Mouse (Mus musculus) stomach, embryonic 16.5 days (tissue): ENCODE results near the gene Rtn2. TPM values are rescaled to one million over a fixed set of nuclear protein-coding genes. Genes with fewer than 3 reads are reported as not detected.
A peak's percentile ranks its signal among the peaks of the same experiment; 100 is the strongest.

Experiments used
- ATAC-seq: fragments of 200-750 bp; cut with Nextera tagmentation; 2 replicates; pipeline ENCODE4 v1.8.0; 2017; ENCODE audit warnings: moderate number of reproducible peaks, moderate TSS enrichment; ENCODE audit not compliant: insufficient read depth, low FRiP score
- H3K27ac ChIP-seq: fragments of 300-500 bp; sonication (generic); 2 replicates; pipeline ENCODE4 v1.5.1; 2014; ENCODE audit warnings: low read length
- H3K27me3 ChIP-seq: fragments of 300-500 bp; sonication (generic); 2 replicates; pipeline ENCODE4 v1.6.1; 2014; ENCODE audit warnings: low read length, control low read depth, mixed read lengths; ENCODE audit not compliant: control insufficient read depth, insufficient read depth
- H3K36me3 ChIP-seq: fragments of 300-500 bp; sonication (generic); 2 replicates; pipeline ENCODE4 v1.6.1; 2014; ENCODE audit warnings: low read length; ENCODE audit not compliant: control insufficient read depth, insufficient read depth
- H3K4me1 ChIP-seq: fragments of 300-500 bp; sonication (generic); 2 replicates; pipeline ENCODE4 v1.6.1; 2014; ENCODE audit warnings: low read length, control low read depth, mixed read lengths; ENCODE audit not compliant: control insufficient read depth, insufficient read depth
- H3K4me2 ChIP-seq: fragments of 300-500 bp; sonication (generic); 2 replicates; pipeline ENCODE4 v1.6.1; 2014; ENCODE audit warnings: low read depth, low read length, mixed read lengths
- H3K4me3 ChIP-seq: fragments of 300-500 bp; sonication (generic); replicated peaks from 2 replicates; pipeline ENCODE4 v1.5.1; 2014; ENCODE audit warnings: mild to moderate bottlenecking, low read length
- H3K9ac ChIP-seq: fragments of 300-500 bp; sonication (generic); 2 replicates; pipeline ENCODE4 v1.6.1; 2014; ENCODE audit warnings: low read length
- H3K9me3 ChIP-seq: fragments of 300-500 bp; sonication (generic); replicated peaks from 2 replicates; pipeline ENCODE4 v1.6.1; 2016; ENCODE audit warnings: low read length, control low read depth; ENCODE audit not compliant: control insufficient read depth
- WGBS: fragments of 180-500 bp; shearing (Covaris S2); extraction: QIAGEN DNeasy Blood & Tissue Kit; methylation state at CpG from one replicate; pipeline ENCODE4 v1.1.7; 2014; 5-methylcytosine and 5-hydroxymethylcytosine counted together
- polyA plus RNA-seq: library from polyadenylated mRNA; unstranded; fragments of >200 nt; fragmentation: Nextera tagmentation; extraction: Ambion mirVana; gene quantifications from 2 replicates; pipeline ENCODE4 v1.2.1, GENCODE M21; 2015

The Rtn2 gene
- polyA plus RNA-seq, 1 experiment from 2014 or later, result 21.7 TPM

- Histone ChIP-seq H3K4me3 (no peak overlapping the region), H3K9me3 (no peaks in the 10 kb centered on the region), H3K27me3 (no peaks in the 10 kb centered on the region), H3K36me3 (peaks cover 44% of the 10 kb centered on the region), H3K27ac (0 out of 2 replicates have a peak overlapping the region, but pooled peaks have one; percentile 2), H3K4me2 (no peak overlapping the region), H3K9ac (no peak overlapping the region), H3K4me1 (peaks cover 7% of the 10 kb centered on the region; the same call in 1 of the 2 replicates)
- no peak for ATAC-seq
- WGBS, result 67% methylated on average over 3 of the region's 3 CpGs
These were observed 24.1 kb upstream of the Rtn2 start for GRCm38 (mm10) chr7:19258336-19258735.

DNA sequence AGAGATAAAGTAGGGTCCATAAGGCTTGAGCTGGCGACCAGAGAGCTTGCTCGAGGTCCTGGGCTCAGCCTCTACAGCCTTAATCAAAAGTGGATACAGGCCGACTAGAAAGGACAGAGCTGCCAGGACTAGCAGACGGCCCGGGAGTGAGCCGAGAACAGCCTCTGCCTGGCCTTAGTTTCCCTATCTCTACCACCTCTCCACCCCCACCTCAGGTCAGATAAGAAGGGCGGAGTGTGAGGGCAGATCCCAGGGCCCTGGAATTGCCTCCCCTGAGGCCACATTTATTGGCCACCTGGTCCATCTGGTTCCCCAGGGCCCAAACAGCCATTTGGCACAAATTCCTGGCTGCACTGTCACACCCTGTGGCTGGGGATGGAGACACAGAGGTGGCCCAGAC lies 17.3 kb upstream of the Rtn2 start:
- no peaks in the 10 kb centered on the region for H3K9me3 ChIP-seq
- 54% methylated on average over 7 of the region's 7 CpGs for WGBS
- peaks cover 41% of the 10 kb centered on the region for H3K4me1 ChIP-seq
- ATAC-seq, result no peak
- peak overlapping the region; percentile 34; the same call in 1 of the 2 replicates for H3K4me2 ChIP-seq
- no peak overlapping the region; the same call in 1 of the 2 replicates for H3K9ac ChIP-seq
- no peak overlapping the region; the same call in 1 of the 2 replicates for H3K27ac ChIP-seq
- peaks cover 16% of the 10 kb centered on the region for H3K36me3 ChIP-seq
- H3K4me3 ChIP-seq, result no peak overlapping the region
- H3K27me3 ChIP-seq, result no peaks in the 10 kb centered on the region

- peak overlapping the region; percentile 47 for H3K9ac ChIP-seq
- H3K4me3 ChIP-seq, result peak overlapping the region; percentile 4
- no peaks in the 10 kb centered on the region for H3K9me3 ChIP-seq
- peak; percentile 35; the same call in 1 of the 2 replicates for ATAC-seq
- H3K36me3 ChIP-seq, result peaks cover 12% of the 10 kb centered on the region
- peaks cover 41% of the 10 kb centered on the region for H3K4me1 ChIP-seq
- peak overlapping the region; percentile 34 for H3K4me2 ChIP-seq
- WGBS, result 65% methylated on average over 10 of the region's 10 CpGs
- H3K27me3 ChIP-seq, result no peaks in the 10 kb centered on the region
- peak overlapping the region; percentile 64 for H3K27ac ChIP-seq
These were observed 16.2 kb upstream of the Rtn2 start for GRCm38 (mm10) chr7:19265928-19266822.

DNA sequence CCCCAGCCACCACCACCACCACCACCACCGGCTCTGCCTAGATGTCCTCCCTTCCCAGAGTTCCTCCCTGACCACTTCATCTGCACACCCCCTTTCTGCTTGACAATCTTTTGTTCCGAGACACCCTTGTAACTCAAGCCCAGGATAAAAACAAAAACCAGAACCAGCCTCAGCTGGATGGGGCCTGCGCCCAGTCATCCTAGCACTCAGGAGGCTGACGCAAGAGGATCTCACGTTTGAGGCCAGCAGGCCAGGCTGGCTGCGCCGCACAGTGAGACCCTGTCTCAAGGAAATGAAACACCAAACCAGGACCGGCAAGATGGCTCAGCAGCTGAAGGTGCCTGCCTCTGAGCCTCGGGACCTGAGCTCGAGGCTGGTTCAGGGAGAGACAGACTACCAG lies 15.4 kb upstream of the Rtn2 start:
- H3K4me3 ChIP-seq, result no peak overlapping the region
- peaks cover 12% of the 10 kb centered on the region for H3K36me3 ChIP-seq
- peak overlapping the region; percentile 34; the same call in 1 of the 2 replicates for H3K4me2 ChIP-seq
- peaks cover 41% of the 10 kb centered on the region for H3K4me1 ChIP-seq
- H3K27me3 ChIP-seq, result no peaks in the 10 kb centered on the region
- H3K9me3 ChIP-seq, result no peaks in the 10 kb centered on the region
- H3K27ac ChIP-seq, result peak overlapping the region; percentile 64
- ATAC-seq, result no peak
- WGBS, result 51% methylated on average over 10 of the region's 10 CpGs
- H3K9ac ChIP-seq, result 0 out of 2 replicates have a peak overlapping the region, but pooled peaks have one; percentile 43

DNA sequence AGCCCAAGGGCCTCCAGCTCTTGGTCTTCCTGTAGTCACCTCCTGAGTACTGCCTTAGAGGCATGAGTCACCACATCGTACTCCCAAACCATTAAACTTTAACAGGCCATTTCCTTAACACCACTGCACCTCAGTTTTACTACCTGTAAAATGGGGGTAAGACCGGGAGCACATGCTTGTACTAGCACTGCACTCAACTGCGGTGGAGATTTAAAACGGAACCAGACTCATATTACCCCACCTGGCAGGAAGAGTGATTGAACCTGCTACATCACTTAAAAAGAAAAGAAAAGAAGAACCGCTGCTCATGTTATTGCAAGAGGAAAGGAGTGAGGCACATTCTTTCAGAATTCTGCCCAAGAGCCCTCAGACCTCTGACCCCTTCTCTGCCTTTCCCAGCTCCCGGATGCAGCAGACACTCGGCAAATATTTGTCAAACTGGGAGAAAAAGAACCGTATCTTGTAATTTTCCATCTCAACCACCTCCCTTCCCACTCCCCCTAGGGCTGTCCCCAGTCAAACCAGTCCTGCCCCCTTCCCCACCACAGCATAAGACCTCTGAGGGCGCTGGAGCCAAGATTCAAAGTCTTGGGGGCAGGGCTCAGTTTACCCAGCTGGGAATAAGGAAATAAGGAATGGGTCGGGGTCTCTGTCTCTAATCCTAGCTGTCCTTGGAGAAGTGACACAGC lies 13.3 kb upstream of the Rtn2 start:
- 19% methylated on average over 10 of the region's 10 CpGs for WGBS
- Histone ChIP-seq H3K4me2 (peak overlapping the region; percentile 90), H3K36me3 (peaks cover 5% of the 10 kb centered on the region), H3K27me3 (no peaks in the 10 kb centered on the region), H3K4me1 (peaks cover 45% of the 10 kb centered on the region), H3K27ac (peak overlapping the region; percentile 96), H3K4me3 (peak overlapping the region; percentile 98), H3K9ac (peak overlapping the region; percentile 96), H3K9me3 (no peaks in the 10 kb centered on the region)
- peak; percentile 18; the same call in 1 of the 2 replicates for ATAC-seq

GRCm38 (mm10) chr7:19269721-19270441 lies 12.5 kb upstream of the Rtn2 start:
- H3K27me3 ChIP-seq, result no peaks in the 10 kb centered on the region
- peak overlapping the region; percentile 96 for H3K9ac ChIP-seq
- H3K4me3 ChIP-seq, result peak overlapping the region; percentile 98
- no peaks in the 10 kb centered on the region for H3K36me3 ChIP-seq
- H3K4me2 ChIP-seq, result peak overlapping the region; percentile 90
- WGBS, result 1% methylated on average over 17 of the region's 19 CpGs
- peak; percentile 68 for ATAC-seq
- H3K4me1 ChIP-seq, result peaks cover 45% of the 10 kb centered on the region
- no peaks in the 10 kb centered on the region for H3K9me3 ChIP-seq
- H3K27ac ChIP-seq, result peak overlapping the region; percentile 96

DNA sequence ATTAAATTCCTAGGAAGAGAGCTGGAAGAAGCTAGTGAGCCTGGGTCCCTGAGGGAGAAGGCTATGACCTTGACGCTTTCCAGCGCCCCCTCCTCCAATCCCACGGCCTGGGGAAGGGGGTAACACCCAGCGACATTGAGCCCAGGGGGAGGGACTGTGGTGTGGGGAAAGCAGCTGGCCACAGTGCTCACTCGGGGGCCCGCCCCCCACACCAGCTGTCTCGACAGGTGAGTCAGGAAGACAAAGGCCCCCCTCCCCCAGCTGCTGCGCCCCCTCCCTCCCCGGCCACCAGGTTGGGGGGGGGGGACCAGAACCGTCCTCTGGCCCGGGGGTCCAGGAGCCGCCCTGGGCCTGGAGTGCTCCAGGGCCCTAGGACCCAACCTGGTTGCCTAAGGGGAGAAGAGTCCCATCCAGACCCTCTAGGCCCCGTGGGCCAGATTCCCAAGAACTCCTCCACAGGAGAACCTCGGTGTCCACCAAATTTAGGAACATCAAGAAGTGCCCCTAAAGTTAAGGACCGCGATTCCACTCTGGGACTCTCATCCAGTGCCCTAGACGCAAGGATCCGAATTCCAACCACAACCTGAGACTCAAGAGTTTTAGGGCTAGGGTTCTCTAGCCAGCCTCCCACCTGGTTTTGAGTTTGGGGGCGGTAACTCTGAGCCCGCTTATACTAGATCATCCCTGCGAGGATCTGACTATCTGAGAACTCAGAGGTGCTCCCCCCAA lies 11.8 kb upstream of the Rtn2 start:
- Histone ChIP-seq H3K4me2 (peak overlapping the region; percentile 90), H3K9ac (peak overlapping the region; percentile 96), H3K27me3 (no peaks in the 10 kb centered on the region), H3K27ac (peak overlapping the region; percentile 96), H3K9me3 (no peaks in the 10 kb centered on the region), H3K36me3 (no peaks in the 10 kb centered on the region), H3K4me3 (peak overlapping the region; percentile 98), H3K4me1 (peaks cover 37% of the 10 kb centered on the region)
- WGBS, result under 1% methylated on average over 20 of the region's 21 CpGs
- no peak for ATAC-seq
